Mouse (Mus musculus) testis, postnatal 14 days (tissue): ENCODE data around the gene Colgalt2.

Experiments used
- DNase-seq: peaks from one replicate; pipeline ENCODE4 v3.0.0; 2021; ENCODE audit warnings: low spot score

Colgalt2 gene

DNA sequence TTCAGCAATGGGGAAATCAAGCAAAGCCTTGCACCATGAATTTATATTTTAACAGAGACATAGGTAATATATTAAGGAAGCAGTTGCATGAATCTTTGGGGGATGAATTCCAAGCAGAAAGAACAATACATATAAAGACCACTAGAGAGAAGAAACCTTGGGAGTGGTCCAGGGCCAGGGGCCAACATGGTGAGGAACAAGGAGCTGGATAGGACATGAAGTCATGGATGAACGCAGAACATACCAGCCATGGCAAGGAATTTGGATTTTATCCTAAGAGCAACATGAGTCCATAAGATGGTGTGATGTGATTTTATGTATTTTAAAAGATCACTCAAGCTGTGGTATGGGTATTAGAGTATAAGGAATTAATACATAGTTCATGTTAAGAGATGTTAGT, 92.6 kb downstream of the Colgalt2 start:
- DNase-seq: no peak

DNA sequence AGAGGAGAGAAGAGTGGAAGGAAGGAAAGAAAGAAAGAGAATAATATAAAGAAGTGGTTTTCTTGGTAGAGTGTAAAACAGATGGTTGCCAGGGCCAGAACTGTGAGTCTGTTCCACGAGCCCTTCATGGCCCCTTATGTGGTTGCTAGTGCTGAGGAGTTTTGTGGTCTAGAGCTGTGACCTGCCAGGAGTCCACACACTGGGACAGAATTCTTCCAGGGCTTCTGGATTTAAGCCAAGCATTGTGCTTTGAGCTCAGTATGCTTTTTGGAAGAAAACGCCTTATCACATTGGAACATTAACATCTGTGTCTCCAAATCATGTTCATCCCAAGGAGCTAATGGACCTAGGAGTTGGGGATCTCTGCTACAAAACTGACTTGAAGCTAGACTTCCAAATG, 97.2 kb downstream of the Colgalt2 start:
- DNase-seq: no peak

DNA sequence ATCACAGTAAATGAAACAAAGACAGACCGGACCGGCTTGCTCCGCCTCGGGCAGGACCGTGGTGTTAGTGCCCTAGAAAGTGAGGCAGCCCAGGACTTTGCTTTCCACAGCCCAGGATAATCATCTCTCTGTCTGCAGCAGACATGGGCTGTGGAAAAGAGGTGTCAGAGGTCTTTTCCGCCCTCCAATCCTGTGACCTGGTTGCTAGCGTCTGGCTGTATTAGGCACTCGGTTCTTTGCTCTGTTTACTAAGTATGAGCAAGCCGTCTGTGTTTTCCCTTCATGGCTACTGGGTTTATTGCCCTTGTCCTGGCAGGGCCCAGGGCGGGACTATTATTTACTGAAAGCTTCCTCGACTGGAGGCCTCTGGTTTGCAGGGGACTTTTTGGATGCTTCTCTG, 98.0 kb downstream of the Colgalt2 start:
- no peak for DNase-seq

DNA sequence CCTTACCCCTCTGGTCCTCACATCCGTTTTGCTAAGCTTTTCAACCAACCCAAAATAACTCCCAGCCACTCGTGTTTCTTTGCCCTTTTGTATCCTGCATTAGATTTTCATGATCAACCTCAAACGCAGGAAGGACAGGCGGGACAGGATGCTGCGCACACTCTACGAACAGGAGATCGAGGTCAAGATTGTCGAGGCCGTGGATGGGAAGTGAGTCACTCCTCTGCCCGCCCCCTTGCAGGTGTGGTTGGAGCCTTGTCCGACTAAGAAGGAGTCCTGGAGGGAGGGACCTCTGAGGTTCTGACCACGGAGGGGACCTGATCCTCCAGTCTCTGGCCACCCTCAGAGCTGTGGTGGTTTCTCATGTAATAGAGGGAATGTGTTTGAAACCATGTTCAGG, 100.2 kb downstream of the Colgalt2 start:
- no peak for DNase-seq

DNA sequence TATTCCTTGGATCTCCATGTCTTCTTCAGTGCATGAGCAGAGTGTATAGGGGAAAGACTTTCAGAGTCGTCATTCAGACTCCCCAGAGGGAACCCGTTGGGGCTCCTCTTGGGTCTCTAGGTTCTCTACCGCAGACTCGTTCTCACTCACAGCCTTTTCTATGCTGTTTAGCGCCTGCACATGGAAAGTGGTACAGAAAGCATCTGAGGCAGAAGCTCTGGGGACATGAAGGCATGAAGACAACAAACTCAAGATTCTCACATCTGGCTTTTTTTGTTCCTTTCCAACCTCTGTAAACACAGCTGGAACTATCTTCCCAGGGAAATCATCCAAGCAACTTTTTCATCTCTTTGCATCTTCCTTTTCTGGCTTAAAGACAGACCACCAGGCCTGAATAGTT, 106.5 kb downstream of the Colgalt2 start:
- no peak for DNase-seq

DNA sequence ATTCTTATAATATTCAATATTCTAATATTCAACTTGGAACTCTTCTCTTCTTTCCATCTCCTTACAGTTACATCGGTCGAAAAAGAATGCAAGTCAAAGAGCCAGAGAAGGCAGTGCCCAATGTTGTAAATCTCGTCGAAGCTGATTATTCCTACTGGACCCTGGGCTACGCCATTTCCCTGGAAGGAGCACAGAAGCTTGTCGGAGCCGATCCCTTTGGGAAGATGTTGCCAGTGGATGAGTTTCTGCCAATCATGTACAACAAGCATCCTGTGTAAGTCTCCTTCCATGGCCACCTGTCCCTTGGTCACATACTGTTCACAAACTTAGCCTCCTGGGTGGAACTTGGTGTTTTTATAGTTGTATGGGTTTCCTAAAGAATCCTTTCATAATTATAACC, 107.1 kb downstream of the Colgalt2 start:
- DNase-seq: no peak

DNA sequence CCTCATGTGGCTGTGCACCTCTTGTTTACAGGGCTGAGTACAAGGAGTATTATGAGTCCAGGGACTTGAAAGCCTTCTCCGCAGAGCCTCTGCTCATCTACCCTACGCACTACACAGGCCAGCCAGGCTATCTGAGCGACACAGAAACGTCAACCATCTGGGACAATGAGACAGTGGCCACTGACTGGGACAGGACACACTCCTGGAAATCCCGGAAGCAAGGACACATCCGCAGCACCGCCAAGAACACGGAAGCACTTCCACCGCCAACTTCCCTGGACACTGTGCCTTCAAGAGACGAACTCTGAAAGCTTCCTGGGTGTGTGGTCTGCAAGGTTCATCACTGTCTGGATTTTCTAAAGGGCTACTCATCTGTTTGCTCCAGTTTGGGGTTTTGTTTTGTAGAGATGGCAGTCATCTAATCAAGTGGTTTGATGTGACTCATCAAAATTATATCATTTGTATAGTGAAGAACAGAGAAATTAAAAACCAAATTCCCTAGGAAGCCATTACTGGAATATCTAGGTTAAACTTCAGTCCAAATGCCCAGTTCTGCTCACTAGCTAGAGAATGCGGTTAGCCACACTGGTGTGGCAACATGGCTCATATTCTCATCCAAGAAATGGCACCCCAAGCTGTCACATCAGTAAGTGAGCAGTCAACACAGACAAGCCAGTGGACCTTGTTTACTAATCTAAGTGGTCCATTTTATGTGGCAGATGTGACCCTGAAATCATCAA, 109.0 kb downstream of the Colgalt2 start:
- DNase-seq: no peak

DNA sequence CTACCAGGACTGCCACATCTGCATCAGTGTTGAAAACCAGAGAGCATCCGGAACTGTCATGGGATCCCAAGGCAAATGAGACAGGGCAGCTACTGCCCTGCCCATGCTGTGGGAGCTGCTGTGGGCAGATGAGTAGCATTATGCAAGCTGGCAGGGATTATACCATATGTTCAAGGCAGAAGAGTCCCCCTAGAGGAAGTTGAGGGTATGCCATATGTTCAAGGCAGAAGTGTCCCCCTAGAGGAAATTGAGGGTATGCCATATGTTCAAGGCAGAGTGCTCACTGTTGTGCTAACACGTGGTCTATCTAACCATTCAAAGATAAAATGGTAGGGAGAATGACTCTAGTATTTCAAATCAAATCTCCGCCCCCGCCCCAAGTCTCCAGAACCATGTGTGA, 111.6 kb downstream of the Colgalt2 start:
- no peak for DNase-seq

DNA sequence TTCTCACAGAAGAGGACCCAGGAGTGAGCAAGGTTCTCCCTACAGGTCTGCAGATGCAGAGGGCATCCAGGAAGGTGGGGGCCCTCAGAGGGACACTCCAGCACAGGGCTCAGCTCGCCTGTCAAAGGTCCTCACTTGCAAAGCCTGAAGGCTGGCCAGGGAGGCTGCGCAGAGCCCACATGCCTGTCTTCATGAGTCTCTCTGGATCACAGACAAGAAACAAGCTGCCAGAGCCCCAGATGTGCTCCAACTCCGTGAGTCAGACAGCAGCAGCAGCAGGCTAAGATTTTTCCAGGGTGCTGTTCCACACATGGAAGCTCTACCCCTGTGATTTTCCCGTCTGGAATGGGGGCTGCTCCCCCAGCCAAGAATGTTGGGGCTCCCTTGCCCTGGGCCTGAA, 114.6 kb downstream of the Colgalt2 start:
- no peak for DNase-seq

DNA sequence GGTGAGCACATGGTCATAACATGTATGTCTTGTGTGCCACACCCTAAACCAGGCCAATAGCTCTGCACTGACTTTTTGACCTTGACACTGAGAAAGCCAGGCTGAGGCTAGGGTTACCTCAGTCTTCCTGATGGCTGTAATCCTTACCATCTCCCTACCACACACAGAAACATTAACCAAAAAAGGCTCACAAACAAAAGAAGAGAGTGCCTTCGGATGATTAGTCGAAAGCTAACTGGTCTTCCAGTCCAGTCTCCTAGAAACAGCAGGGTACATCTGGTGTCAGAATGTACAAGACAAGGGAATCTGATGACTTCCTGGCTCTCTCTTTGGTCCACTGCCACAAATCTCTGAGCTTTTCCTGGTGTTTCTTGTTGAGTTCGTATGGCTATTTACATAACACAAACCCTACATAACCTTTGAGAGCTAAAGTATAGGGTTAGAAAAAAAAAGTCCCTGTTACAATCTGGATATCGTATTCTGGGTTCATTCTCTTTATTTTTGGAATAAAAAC, 117.5 kb downstream of the Colgalt2 start:
- DNase-seq: no peak

DNA sequence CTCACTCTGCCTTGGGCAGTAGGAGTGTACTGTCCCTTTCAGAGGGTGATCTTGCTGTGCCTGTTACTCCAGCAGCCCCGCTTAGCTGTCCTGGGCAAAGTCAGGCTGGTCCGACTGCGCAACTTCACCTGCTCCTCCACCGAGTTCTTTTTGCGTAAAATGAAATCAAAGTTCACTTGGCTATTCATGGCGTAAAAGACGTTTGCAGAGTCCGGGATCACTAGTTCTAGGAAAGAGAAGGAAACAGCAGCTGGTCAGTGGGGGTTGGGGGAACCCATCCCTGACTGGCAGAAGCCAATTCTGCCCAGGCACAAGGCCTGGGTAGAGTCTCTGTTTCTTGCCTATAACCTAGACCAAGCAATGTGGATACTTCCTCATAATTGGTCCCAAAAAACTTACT, 119.3 kb downstream of the Colgalt2 start:
- no peak for DNase-seq

DNA sequence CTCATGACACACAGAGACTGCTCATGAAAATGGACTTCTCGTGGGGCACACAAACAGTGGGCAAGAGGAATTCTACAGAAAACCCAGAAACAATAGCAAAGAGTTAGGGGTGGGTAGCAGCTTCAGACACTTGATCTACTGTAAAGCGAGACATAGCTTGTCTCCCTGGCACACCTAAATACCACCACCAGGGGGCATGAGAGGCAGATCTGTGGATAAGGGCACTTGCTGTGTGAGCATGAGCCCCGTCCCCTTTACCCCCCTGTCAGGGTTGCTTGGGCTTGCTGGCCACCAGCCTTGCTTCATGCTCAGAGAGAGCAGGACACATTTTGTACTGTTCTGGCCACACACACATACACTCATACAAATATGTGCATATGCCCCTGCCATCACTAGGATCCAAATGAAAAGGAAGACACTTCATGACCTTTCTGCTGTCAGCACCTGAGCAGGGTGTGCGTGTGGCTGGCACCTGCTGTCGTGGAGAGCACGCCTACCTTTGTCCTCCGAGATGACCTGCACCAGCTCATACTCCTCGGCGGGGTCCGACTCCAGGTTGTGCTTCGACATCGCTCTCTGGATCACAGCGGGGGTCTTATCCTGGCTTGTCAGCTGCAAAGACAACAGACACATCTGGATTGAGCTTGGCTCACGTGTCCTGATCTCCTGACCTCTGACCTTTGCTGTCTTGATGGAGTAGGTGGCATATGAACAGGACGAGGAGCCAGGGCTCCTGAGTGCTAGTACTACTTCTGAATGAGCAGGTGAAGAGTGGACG, 121.4 kb downstream of the Colgalt2 start:
- no peak for DNase-seq

DNA sequence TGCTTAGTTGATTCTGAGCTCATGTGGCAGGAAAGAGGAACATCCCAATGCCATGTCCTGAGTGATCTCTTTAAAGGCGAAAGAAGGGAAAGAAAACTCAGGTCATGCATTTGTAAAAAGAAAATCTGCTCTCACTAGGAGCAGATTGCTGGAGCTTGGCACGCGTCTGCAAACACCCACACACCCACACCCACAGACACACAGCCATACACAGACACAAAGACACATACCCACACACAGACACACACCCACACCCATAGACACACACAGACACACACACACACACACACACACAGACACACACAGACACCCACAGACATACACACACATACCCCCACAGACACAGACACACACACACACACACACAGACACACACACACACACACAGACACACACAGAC, 122.6 kb downstream of the Colgalt2 start:
- no peak for DNase-seq

DNA sequence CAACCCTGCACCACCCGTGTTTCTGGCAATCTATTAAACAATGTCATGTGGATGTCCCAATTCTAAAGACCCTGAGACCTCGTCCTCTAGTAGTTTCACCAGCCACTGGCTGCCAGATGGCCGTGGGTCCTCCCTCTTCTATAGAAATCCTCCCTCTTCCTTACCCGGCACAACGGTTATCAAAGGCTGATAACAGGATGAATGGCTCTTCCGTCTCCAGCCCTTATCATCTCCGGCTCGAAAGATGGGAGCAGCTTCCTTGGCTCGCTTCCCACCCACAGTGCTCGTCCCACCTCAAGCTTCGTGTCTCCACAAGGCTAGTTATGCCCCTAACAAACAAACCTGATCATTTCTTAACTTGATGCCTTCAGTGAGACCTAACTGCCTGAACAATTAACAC, 123.7 kb downstream of the Colgalt2 start:
- no peak for DNase-seq

DNA sequence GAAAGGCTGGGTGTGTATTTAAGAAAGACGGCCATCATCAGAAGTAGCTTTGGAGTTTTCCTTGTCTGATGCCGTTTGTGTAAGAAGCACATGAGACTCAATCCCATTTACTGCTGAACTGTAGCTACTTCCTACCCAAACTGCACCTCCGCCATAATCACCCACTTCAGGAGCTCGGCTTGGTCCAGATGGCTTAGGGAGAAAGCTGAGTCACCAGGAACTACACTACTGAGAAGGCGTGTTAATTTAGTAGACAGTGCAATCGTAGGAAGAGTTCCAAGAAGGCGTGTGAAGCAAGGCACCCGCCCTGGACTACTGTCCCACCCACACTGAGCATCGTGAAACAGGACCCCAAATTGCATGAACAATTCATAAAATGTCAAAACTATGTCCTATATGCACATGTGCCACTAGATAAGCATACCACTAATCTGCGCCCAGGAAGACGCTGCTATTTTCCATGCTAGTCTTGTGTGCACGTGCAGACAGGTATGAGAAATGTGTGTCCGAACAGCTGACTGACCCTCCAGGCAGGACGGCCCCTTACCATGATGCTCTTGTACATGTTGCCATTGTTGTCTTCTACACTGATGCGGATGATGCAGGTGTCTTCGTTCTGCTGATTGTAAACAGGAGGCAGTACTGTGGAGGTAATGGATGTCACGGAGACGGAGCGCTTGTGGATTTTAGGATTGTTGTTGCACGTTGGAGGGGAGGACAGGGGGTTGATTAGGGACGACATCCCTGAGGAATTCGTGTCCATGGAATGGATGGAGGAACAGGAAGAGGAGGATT, 124.7 kb downstream of the Colgalt2 start:
- DNase-seq: no peak

DNA sequence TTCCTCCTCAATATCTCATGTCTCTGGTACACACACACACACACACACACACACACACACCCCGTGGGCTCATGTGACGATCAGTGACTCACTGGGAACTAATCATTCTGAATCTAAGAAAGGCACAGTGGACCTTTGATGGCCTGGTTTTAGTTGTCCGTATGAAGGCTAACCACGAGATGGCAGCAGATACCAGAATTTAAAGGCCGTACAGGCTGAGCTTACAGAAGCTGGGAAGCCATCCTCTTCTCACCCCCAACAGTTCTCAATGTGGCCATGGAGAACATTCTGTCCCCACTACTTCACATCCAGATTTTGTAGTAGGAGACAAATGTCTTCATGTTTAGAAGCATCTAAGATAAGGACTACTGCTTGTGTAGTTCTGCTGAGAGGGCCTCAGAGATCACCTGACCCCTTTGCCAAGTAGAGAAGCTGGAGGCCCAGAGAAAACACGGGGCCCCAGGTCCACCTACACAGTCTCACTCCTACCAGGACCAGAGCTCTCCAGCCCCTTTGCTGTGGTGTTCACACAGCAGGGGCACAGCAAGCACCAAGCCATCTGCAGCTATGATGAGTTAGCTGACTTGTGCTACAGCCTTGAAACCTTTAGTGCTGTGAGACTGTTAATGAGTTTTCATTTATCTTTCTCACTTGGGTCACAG, 125.5 kb downstream of the Colgalt2 start:
- peak; percentile 53 for DNase-seq

DNA sequence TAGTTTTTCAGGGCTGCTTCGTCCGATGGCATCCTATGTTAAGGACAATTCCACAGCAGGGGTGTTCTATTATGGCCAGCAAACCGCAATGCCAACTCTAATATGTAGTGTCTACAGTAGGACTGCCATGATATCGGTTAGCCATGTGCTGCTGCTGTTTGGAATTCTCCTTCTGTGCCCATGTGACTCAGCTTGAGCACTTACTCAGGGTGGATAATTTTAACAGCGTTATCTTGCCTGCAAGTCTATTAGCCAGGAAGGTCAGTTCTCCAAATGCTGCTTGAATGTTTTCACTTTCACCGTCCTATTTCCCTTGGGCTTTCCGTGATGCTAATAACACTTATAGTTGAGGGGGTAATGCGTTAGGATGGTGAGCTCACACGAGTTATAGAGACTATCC, 126.5 kb downstream of the Colgalt2 start:
- DNase-seq: no peak

DNA sequence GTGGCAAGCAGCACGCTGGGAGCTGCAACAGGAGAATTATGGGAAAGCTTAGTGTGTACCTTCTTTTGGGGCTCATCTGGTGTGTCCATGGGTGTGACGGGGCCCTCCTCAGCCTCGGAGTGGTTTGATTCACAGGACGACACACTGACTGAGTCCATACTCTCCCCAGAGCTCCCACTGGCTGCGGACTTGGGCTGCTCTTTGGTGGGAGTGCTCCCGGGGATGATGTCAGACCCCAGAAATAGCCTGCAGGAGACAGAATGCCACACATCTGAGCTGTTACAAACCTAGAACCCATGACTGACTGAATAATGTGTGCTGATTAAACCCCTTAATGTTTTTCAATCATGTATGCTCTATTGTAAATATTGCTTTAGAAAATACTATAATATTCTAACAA, 128.6 kb downstream of the Colgalt2 start:
- DNase-seq: no peak

DNA sequence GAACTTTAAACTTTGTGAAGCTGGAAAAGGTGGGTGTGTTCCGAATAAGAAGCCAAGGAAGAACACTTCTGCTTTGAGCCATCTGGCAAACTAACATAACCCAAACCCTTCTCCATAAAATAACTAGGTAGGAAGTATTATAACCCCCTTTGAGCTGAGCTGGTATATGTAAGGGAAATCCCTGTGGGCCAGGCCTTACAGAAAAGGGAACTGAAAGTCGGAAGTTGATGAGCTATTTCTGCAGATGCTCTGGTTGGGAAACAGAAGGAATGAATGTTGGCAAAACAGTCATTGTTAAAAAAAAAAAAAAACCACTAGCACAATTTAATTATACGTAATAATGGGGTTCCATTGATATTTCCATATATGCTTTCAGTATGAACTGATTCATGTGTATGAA, 129.1 kb downstream of the Colgalt2 start:
- no peak for DNase-seq

DNA sequence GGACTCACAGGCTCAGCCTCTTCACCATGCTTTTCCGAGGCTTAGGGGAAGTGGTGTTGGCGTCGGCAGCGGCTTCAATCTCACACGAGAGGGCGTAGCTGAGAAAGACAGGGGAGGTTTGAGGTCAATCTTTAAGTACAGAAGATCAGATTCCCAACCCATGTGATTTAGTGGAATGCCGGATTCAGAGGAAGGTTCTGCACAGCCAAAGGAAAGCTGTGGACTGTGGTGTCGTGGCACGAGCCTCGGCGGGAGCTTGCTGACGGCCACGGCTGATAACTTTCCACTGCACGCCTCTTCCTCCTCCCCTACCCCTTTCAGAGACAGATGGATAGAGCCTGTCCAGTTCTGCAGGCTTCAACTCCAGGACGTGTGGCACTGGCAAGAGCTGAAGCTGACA, 131.9 kb downstream of the Colgalt2 start:
- DNase-seq: no peak

DNA sequence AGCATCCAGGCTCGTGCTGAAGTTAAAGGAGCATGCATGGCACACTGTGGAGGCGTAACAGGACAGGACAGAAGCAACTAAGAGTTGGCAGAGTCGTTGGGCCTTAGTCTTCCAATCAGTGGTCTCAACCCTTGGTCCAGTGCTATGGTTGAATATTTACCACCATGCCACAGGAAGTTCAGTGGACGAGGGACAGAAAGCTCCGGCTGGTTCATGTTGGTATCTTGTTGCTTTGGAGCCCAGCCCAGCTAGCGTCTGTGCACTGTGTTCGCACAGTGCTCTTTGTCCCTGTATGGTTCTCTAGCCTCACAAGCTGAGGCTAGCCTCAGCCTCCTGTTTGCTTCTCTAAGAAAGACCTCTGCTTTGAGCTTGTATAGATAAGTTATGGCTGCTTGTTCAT, 134.9 kb downstream of the Colgalt2 start:
- DNase-seq: no peak

DNA sequence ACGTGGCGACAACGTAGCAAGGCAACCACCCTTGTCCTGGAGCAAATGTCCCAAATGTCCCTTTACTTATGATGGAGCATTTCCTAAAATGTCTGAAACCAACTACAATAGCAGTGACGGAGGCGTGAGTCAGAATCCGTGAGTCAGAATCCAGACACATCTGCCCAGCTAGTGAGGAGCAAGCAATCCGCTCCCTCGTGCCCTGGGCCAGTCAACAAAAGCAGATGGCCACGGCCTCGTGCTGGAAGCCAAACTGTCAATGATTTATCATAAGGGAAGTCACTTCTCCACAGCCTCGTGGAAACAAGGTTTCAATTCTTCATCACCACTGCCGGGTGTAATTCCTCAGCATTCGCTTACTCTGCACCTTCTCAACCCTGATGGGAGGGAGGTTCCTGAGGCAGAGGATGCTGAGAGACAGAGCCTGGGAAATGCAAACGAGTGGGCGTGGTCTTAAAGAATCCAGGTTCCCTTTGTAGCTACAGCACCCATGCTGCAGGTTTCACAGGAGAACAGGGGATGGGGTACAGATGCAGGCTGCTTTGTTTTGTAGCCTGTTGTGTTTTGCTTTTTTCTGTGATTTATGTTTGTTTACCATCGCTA, 136.9 kb downstream of the Colgalt2 start:
- no peak for DNase-seq
